Comparison of ENCODE assay signal across 8 mouse cellular contexts in genomic region chr10:36506727-36507555, GRCm38 (mm10). TPM values are rescaled to one million over a fixed set of nuclear protein-coding genes. Genes with fewer than 3 reads are reported as not detected.
DNase-seq lines count a peak whose midpoint lies in the region; ATAC-seq and TF ChIP-seq lines count a peak whose summit lies in the region.

TSS of gene Hs3st5 (plus strand) at chr10:36506814.

- H3K36me3 ChIP-seq in hindbrain, postnatal 0 days (ENCODE audit: insufficient read depth, low read length) = no peaks in the 10 kb centered on the region
- H3K36me3 ChIP-seq in limb, embryonic 11.5 days (ENCODE audit: control insufficient read depth, insufficient read depth, low read length) = no peaks in the 10 kb centered on the region
- H3K36me3 ChIP-seq in midbrain, embryonic 16.5 days (ENCODE audit: control insufficient read depth, insufficient read depth, low read length) = no peaks in the 10 kb centered on the region
- H3K36me3 ChIP-seq in testis, adult 2 months (ENCODE audit: control insufficient read depth, insufficient read depth, low read length) = no peaks in the 10 kb centered on the region

- H3K27me3 ChIP-seq in hindbrain, postnatal 0 days (ENCODE audit: insufficient read depth, low read length) = no peaks in the 10 kb centered on the region
- H3K27me3 ChIP-seq in limb, embryonic 11.5 days (ENCODE audit: control insufficient read depth, insufficient read depth, low read length) = peaks cover 44% of the 10 kb centered on the region
- H3K27me3 ChIP-seq in midbrain, embryonic 16.5 days (ENCODE audit: control insufficient read depth, insufficient read depth, low read depth, low read length) = no peaks in the 10 kb centered on the region
- no peaks in the 10 kb centered on the region for H3K27me3 ChIP-seq in testis, adult 2 months (ENCODE audit: control insufficient read depth, insufficient read depth, low read length)

- intact Hi-C loops in gastrocnemius, adult 2 months (cut with DNase I) = no loop called here

- no peak within 1 kb of the TSS for H3K27ac ChIP-seq in gastrocnemius, adult 2 months
- peak within 1 kb of the TSS; percentile 82 for H3K27ac ChIP-seq in hindbrain, postnatal 0 days
- no peak within 1 kb of the TSS for H3K27ac ChIP-seq in limb, embryonic 11.5 days (replicated peaks; ENCODE audit: low read depth, low read length)
- peak within 1 kb of the TSS; percentile 79 for H3K27ac ChIP-seq in midbrain, embryonic 16.5 days (ENCODE audit: low read length)
- no peak within 1 kb of the TSS for H3K27ac ChIP-seq in testis, adult 2 months (ENCODE audit: control insufficient read depth, insufficient read depth, low read depth, low read length)

- WGBS in hindbrain, postnatal 0 days = under 1% methylated on average over 70 of the region's 71 CpGs
- WGBS in limb, embryonic 11.5 days = under 1% methylated on average over 62 of the region's 71 CpGs
- under 1% methylated on average over 65 of the region's 71 CpGs for WGBS in midbrain, embryonic 16.5 days

- no peak for TF ChIP-seq POLR2A in testis, adult 2 months (IDR thresholded peaks at IDR 0.05; ENCODE audit: control insufficient read depth, low read depth, low read length)

- peak within 1 kb of the TSS; percentile 76 for H3K4me3 ChIP-seq in gastrocnemius, adult 2 months
- H3K4me3 ChIP-seq in hindbrain, postnatal 0 days (ENCODE audit: low read length) = peak within 1 kb of the TSS; percentile 67
- H3K4me3 ChIP-seq in limb, embryonic 11.5 days (ENCODE audit: low read depth, low read length) = peak within 1 kb of the TSS; percentile 57
- peak within 1 kb of the TSS; percentile 61 for H3K4me3 ChIP-seq in midbrain, embryonic 16.5 days (ENCODE audit: low read depth, low read length)
- peak within 1 kb of the TSS; percentile 63 for H3K4me3 ChIP-seq in testis, adult 2 months (ENCODE audit: control insufficient read depth, low read depth, low read length)

- peak; percentile 91 for ATAC-seq in hindbrain, postnatal 0 days
- ATAC-seq in limb, embryonic 11.5 days (ENCODE audit: insufficient number of reproducible peaks, low FRiP score, low TSS enrichment, low read depth) = peak; percentile 72
- peak; percentile 91 for ATAC-seq in midbrain, embryonic 16.5 days

- DNase-seq in gastrocnemius, adult 2 months = peak; percentile 39
- DNase-seq in gastrocnemius, adult 18-20 months (ENCODE audit: low spot score) = no peak
- DNase-seq in cerebellum, postnatal 10 days = peak; percentile 85 to 90
- peak; percentile 64 to 71 for DNase-seq in frontal cortex, postnatal 10 days (ENCODE audit: low spot score in 2 of 2)
- DNase-seq in hindbrain, postnatal 0 days (ENCODE audit: low spot score) = peak; percentile 88
- peak; percentile 65 for DNase-seq in limb, embryonic 11.5 days (ENCODE audit: low spot score)

- peak within 1 kb of the TSS; percentile 68 for H3K4me2 ChIP-seq in hindbrain, postnatal 0 days (ENCODE audit: low read depth, low read length)
- peak within 1 kb of the TSS; percentile 99 for H3K4me2 ChIP-seq in limb, embryonic 11.5 days (ENCODE audit: low read depth, severe bottlenecking)
- peak within 1 kb of the TSS; percentile 68 for H3K4me2 ChIP-seq in midbrain, embryonic 16.5 days (ENCODE audit: low read length)

- H3K9ac ChIP-seq in hindbrain, postnatal 0 days (replicated peaks; ENCODE audit: low read length) = peak within 1 kb of the TSS; percentile 77
- peak within 1 kb of the TSS; percentile 47 for H3K9ac ChIP-seq in limb, embryonic 11.5 days (ENCODE audit: low read length)
- H3K9ac ChIP-seq in midbrain, embryonic 16.5 days (ENCODE audit: low read depth, low read length) = peak within 1 kb of the TSS; percentile 75

- no peaks in the 10 kb centered on the region for H3K9me3 ChIP-seq in hindbrain, postnatal 0 days (ENCODE audit: low read length)
- no peaks in the 10 kb centered on the region for H3K9me3 ChIP-seq in limb, embryonic 11.5 days (ENCODE audit: control insufficient read depth, low read length)
- H3K9me3 ChIP-seq in midbrain, embryonic 16.5 days (replicated peaks; ENCODE audit: control insufficient read depth, low read length, poor library complexity, severe bottlenecking) = no peaks in the 10 kb centered on the region

- no peak for TF ChIP-seq CTCF in gastrocnemius, adult 2 months (IDR thresholded peaks at IDR 0.05)
- peak; percentile 46 for TF ChIP-seq CTCF in hindbrain, postnatal 0 days (IDR thresholded peaks at IDR 0.05; ENCODE audit: low read depth)
- no peak for TF ChIP-seq CTCF in testis, adult 2 months (IDR thresholded peaks at IDR 0.05; ENCODE audit: control insufficient read depth, insufficient read depth, insufficient replicate concordance, low read depth, low read length)

- peaks cover 4% of the 10 kb centered on the region; the same call in 1 of the 2 replicates for H3K4me1 ChIP-seq in hindbrain, postnatal 0 days (ENCODE audit: insufficient read depth, low read length)
- H3K4me1 ChIP-seq in limb, embryonic 11.5 days (ENCODE audit: control insufficient read depth, insufficient read depth, low read length) = no peaks in the 10 kb centered on the region
- H3K4me1 ChIP-seq in midbrain, embryonic 16.5 days (ENCODE audit: control insufficient read depth, insufficient read depth, low read length) = peaks cover 5% of the 10 kb centered on the region
- peaks cover 9% of the 10 kb centered on the region for H3K4me1 ChIP-seq in testis, adult 2 months (ENCODE audit: control insufficient read depth, insufficient read depth, low read length)

RNA-seq across cellular contexts. Expression of gene Hs3st5, which starts in this region (rescaled TPM):
- total RNA-seq in gastrocnemius, adult 2 months (2021) = 1 to 10 TPM; 5.2 to 8.5 TPM
- 1 to 10 TPM; 6.9 to 9.3 TPM for total RNA-seq in gastrocnemius, adult 18-20 months (2021)
- total RNA-seq in hindbrain, postnatal 0 days (2014; rRNA removed) = 55.7 and 62.1 TPM in 2 replicates
- 33.8 and 36.0 TPM in 2 replicates for polyA plus RNA-seq in hindbrain, postnatal 0 days (2015; fragmentation: Nextera tagmentation; extraction: Ambion mirVana)
- 0.65 and 0.85 TPM in 2 replicates for polyA plus RNA-seq in limb, embryonic 11.5 days (2014; fragmentation: Nextera tagmentation; extraction: Ambion mirVana)
- 21.6 and 22.9 TPM in 2 replicates for polyA plus RNA-seq in midbrain, embryonic 16.5 days (2015; fragmentation: Nextera tagmentation; extraction: Ambion mirVana)
- not detected in 2 replicates for polyA plus RNA-seq in testis, adult 2 months (2012; rRNA removed)

Comparison
In these comparisons a context has a peak if more than half of its experiments do, and no peak if none do; other contexts are left out.
1. RNA of gene Hs3st5 (polyA plus RNA-seq): 33.8 to 36.0 TPM in hindbrain, postnatal 0 days and 21.6 to 22.9 TPM in midbrain, embryonic 16.5 days; 0.65 to 0.85 TPM in limb, embryonic 11.5 days and not detected in testis, adult 2 months; every median in the first group is over 10 times any median in the second.
2. Peak in DNase-seq, ATAC-seq, H3K4me3 ChIP-seq, H3K9ac ChIP-seq and H3K4me2 ChIP-seq in limb, embryonic 11.5 days; RNA of the gene not detected or under 1 TPM.
3. H3K27ac ChIP-seq: peak in hindbrain, postnatal 0 days (single experiment) and midbrain, embryonic 16.5 days (single experiment); none in gastrocnemius, adult 2 months (single experiment), limb, embryonic 11.5 days (single experiment) and testis, adult 2 months (single experiment).
4. Peak in every context shown above with its lines, with median percentiles within 50 percentile points of each other: H3K4me3 ChIP-seq, ATAC-seq, H3K4me2 ChIP-seq and H3K9ac ChIP-seq.